Mouse (Mus musculus): ENCODE data around the gene Podxl2.

The Podxl2 gene

DNA sequence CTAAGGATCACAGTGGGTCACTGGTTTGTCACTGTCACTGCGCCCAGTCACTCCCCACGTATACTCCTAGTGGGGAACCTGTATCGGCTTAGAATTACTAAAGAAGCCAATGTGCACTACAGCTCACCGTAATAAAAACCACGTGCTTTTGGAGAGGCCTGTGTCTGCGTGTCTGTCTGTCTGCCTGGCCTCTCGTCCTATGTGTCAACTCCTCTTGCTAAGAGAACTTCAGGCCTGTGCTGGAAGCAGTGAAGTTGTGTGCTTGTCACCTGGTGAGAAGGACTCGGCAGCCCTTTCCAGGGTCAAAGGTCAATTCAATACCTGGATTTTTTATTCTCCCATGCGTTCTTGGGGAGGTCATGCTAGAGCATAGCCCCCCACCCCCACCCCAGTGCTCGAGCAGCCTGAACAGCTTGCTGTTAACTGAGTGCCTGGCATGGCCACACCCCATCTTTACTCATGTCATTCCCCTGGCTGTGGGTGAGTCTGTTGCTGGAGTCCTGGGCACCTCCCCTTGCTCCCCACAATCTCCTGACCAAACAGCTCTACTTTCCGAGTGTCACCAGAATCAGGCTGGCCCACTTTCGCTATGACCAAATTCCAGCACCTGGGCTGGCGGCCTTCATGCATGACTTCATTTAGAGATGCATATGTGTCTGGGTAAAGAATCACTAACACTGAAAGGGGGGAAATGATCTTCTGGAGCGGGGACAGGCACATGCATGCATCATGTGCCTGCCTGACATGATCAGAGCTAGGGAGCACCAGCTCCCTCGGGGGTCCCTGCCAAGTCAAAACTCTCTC is 46.4 kb downstream of the Podxl2 start:
- DNase-seq (ENCODE audit: low spot score in 2 of 2) = no peak

DNA sequence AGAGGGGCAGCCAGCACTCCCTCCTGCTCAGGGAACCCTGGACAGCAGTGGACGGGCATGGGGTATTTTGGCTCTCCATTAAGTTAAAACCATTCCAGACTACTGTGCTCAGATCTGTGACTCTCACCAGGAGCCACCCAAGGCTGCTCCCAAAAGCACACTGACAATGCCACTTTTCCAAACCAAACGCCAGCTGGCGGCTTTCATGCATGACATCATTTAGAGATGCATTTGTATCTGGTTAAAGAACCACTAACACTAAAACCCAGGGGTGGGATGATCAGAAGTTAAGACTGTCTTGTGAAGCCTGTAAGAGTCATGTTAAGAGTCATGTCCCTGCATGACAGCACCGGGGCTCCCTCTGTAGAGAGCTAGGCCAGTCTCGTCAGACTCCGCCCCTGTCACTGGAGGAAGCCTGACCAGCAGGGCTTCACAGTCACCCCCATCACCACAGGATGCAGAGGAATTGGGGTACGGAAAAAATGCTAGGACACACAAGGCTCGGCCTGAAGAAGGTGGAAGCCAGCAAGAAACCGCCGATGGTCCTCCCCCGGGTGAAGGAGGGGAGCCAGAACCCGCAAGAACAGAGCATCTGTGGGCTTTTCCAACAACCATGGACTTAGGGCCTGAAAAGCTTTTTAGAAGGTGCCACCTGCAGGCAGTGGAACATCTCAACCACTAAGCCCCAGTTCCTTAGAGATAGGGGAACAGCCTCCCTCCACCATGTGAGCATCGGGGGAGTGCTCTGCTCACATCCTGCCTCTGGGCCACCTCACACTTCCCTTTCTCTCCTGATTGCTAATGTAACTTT is 47.2 kb downstream of the Podxl2 start:
- DNase-seq (ENCODE audit: low spot score in 2 of 2) = no peak

DNA sequence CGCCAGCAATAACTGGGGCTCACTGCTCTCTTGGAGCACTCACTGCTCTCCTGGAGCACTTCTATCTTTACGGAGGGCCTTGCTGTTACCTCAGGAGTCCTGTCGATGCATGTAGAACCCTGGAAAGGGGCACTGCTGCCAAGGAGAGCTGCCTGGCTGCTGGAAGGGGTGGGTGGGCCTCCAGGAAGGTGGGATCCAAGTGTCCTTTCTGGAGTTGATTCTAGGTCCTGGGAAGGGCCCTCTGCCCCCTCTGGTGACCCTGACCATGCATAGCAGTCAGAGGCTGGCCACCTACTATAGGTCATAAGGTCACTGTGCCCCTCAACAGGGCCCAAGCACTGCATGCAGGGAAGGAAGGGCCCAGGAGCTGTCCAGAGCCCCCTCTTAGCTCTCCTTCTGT is 47.9 kb downstream of the Podxl2 start:
- DNase-seq (ENCODE audit: low spot score in 2 of 2) = no peak

DNA sequence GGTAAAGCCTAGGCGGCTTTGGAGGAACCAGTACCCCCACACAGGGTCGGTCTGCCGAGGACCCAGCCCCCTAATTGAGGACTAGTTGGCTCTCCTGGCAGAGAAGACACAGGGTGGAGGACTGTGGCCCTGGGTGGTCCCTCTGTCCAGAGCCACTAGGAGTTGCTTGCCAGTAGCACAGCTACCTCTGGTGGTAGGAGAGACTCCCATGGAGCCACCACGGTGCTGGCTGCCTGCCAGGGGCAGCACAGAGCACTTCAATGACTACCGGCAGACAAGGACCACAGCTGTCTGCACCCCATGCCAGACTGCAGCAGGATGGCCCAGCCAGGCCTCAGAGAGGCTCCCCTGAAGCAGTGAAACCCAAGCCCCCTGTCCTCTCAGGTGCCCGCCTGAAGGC is 48.3 kb downstream of the Podxl2 start:
- DNase-seq (ENCODE audit: low spot score in 2 of 2) = peak; percentile 53 to 58

DNA sequence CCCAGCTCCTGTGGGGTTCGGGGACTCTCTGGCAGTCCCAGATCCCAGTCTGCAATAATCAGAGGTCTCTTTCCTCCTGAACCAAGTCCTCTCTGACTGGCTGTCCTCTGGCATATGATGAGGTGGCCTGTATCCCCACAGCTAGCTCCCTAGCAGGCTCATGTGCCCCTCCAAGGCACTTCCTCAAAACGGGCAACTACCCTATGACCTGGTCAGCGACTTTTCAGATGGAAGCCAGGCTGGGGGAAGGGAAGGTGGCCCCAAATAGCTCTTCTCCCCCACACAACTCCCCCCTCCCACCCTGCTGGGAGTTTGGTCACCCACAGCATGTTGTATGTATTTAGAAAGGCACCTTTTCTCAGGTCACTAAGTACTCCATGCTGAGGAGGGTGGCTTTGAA is 48.8 kb downstream of the Podxl2 start:
- DNase-seq (ENCODE audit: low spot score in 2 of 2) = no peak

DNA sequence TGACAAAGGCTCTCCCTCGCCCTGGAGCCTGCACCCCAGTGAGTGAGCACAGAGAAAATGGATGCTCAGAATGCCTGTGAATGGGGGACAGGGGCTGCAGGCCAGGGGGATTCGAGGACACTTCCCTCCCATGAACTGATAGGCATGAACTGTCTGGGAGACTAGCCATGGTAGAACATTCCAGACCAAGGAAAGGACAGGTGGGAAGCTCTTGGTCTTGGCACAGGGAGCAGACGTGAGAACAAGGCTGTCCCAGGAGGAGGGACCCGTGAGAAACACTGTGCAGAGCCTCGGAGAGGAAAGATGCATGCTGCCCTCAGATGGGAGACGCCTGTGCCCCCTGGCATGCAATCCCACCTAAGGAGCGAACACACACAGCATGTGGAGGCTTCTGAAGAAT is 50.7 kb downstream of the Podxl2 start:
- no peak for DNase-seq (ENCODE audit: low spot score in 2 of 2)

DNA sequence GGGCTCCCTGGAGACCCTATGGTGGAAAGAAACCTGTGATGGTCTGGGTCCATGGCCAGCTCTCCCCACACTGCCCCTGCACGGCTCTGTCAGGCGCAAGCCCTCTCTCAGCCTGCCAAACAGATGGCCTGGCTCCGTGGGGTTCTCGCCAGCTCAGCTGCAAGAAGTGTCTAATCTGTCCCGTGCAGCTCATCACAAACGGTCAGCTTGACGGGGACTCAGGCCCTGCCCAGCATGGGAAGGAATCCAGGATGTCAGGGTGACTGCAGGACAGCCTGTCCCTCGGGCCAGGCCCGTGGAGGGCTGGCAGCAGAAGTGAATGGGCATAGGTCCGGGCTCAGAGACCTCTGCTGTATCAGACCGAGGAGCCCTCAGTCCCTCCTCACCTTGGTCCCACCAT is 52.9 kb downstream of the Podxl2 start:
- DNase-seq (ENCODE audit: low spot score in 2 of 2) = peak; percentile 83

DNA sequence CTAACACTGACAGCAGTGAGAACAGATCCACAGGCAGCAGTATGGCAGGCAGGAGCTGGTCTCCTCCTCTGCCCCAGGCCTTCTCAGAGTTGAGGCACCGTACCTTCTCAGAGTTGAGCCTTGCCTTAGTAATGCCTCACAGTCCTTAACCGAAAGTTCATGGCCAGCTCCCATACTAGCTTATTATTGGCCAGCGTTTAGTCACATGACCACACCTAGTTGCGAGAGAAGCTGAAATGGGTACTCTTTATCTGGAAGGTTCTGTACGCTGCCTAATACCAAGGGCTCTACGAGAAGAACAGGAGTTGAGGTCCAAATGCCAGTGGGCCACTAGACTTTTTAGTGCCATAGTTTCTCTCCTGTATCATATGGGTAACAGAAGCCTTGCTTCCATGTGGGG is 53.5 kb downstream of the Podxl2 start:
- no peak for DNase-seq (ENCODE audit: low spot score in 2 of 2)

DNA sequence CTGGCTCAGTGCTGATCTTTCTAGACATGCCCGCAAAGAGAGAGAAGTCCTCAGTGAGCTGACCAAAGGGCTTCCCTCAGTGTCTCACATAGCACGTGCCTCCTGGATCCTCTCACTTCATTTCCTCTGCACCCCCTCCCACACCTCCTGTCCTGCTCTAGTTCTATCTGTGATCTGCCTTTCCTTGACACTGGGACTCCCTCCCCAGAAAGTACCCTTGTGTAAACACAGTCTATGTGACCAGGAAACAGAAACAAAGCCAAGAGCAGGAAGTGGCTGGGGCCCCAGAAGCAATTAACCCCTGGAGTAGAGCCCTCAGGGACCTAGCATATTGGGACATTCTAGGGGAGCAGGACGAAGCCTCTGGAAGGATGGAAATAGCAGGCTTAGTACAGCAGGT is 54.0 kb downstream of the Podxl2 start:
- DNase-seq (ENCODE audit: low spot score in 2 of 2) = peak in 1 of 2 experiments; percentile 55

DNA sequence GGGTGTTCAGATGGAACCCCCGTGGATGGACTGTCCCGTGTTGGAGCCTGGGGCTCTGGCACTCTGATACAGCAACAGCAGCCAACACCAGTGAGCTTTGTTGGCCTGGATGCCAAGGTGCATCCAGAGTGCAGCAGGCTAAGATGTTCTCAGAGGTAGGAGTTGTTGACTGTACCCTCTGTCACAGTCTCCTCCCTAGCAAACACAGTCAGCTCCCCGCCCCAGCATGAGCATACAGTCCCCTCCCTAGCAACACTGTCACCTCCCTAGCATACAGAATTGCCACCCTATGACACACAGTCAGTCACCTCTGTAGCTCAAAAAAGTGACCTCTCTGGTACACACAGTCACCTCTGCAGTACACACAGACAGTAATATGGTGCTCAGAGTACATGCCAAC is 57.9 kb downstream of the Podxl2 start:
- DNase-seq (ENCODE audit: low spot score in 2 of 2) = no peak

DNA sequence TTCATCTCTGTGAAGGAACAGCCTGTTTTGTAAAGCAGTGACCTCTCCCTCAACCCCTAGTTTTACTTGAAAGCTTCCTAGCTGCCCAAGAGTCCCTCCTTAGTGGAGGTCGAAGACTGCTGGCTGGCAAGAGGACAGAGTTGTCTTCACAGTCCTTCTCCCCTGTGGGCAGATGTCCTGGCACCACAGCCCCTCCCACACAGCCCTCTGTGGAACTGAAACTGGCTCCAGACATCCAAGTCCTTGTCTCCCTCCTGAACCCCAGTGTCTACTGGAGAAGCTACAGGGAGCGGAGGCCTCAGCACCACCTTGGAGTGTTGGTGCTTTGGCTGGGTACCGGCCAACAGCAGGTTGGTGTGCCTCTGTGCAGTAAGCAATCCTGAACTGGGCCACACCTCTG is 59.4 kb downstream of the Podxl2 start:
- DNase-seq (ENCODE audit: low spot score in 2 of 2) = no peak

DNA sequence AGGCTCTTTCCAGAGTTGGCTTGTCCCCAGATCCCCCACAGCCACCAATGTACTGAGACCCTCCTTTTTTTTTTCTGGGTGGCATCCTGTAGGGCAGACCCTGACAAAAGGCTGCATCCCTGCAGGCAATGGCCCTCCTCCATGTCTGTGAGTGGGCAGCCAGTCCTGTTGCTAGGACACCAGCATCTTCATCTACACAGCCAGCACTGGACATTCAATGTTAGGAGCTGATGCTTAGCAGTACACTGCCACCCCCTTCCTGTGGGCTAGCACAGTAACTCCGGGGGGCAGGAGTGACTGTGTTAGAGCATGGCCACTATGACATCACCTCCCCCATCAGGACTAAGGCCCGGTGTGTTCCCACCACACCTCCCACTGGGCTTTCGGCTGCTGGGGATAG is 59.8 kb downstream of the Podxl2 start:
- no peak for DNase-seq (ENCODE audit: low spot score in 2 of 2)

DNA sequence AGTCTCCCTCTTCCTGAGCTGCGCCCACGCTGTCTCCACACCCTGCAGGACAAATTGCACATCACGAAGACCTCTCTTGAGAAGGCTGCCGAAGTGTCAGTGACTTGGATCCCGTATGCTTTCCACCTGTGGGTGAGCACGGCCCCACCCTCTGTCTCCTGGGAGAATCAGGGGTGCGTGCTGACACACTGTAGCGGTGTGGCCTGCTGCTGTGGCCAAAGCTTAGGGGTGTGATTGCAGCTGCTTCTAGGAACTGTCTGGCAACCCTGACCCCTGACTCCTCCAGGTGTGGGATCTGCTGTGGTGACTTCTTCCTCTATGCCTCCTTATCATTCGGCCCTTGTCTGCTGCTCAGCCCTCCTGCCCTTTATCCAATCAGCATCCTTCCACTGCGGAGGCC is 61.0 kb downstream of the Podxl2 start:
- no peak for DNase-seq (ENCODE audit: low spot score in 2 of 2)

DNA sequence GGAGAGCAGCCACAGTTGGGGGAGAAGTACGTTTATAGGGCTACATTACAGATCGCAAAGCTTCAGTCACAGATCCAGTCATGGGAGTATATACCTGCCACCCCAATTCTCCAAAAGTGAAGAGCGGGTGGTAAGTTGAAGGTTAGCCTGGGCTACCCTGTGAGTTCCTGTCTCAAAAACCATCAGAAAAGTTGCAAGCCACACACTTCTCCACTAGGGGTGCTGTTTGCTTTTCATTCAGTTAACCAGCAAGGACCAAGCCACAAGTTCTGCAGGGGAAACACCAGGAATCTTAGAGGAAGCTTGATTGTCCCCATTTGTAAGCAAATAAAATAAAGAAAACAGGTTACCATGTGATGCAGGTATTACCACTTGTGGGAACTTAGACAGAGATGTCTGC is 62.0 kb downstream of the Podxl2 start:
- DNase-seq (ENCODE audit: low spot score in 2 of 2) = peak in 1 of 2 experiments; percentile 47

DNA sequence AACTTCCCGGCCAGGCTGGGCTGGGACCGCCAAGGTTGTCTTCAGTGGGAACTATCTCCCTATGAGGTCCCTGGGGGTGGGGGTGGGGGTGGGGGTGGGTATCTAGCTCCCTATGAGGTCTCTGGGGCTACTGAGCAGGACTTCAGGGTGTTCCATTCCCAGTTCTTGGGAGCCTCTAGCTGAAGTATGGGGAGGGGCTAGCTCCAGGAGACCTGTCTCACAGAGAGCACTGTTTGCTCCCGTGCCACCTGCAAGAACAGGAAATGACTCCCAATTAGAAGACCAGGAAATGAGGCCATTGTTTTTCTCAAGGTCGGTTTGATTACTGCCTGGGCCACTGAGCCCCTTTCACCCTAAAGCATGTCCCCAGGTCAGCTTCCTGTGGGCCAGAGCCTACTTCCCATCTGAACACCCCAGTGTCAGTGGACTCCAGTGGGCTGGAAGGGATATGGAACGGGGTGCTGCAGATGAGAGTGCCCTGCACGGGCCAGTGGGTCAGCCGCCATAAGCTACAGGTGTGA is 62.9 kb downstream of the Podxl2 start:
- peak in 1 of 2 experiments; percentile 64 for DNase-seq (ENCODE audit: low spot score in 2 of 2)

DNA sequence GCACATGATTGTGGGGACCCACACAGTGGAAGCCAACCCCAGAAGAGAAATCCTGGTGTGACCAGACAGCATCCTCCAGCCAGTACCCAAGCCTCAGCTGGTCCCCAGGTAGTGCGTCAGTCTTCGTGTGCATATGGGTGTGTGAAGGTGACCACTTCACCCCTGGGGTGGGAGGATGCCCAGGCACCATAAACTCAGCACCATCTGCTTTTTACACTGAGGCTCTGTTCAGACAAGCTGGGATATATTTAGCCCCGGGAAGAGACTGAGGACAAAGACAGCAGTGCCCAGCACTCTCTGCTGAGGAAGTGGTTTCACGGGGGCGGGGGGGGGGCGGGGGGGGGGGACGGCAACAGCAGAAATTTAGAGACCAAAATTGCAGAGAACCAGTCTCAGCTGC is 63.4 kb downstream of the Podxl2 start:
- DNase-seq (ENCODE audit: low spot score in 2 of 2) = peak in 1 of 2 experiments; percentile 52

DNA sequence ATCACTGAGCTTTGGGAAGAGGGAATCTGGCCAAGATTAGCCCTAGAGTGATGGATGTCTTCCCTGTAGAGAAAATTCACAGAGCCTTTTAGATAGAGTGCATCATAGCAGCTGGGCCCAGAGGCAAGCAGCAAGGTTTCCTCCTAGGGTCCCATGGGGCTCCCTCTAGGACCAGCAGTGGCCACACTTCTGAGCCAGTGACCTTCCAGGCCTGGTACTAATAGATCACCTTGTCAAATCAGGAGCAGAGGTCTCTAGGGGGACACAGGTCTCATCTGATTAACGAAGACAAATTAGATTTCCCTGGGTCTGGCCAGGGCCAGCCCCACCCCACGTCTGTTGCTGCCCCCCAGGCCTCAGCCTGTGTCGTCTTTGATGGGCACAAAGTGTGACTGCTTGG is 64.6 kb downstream of the Podxl2 start:
- DNase-seq (ENCODE audit: low spot score in 2 of 2) = no peak

DNA sequence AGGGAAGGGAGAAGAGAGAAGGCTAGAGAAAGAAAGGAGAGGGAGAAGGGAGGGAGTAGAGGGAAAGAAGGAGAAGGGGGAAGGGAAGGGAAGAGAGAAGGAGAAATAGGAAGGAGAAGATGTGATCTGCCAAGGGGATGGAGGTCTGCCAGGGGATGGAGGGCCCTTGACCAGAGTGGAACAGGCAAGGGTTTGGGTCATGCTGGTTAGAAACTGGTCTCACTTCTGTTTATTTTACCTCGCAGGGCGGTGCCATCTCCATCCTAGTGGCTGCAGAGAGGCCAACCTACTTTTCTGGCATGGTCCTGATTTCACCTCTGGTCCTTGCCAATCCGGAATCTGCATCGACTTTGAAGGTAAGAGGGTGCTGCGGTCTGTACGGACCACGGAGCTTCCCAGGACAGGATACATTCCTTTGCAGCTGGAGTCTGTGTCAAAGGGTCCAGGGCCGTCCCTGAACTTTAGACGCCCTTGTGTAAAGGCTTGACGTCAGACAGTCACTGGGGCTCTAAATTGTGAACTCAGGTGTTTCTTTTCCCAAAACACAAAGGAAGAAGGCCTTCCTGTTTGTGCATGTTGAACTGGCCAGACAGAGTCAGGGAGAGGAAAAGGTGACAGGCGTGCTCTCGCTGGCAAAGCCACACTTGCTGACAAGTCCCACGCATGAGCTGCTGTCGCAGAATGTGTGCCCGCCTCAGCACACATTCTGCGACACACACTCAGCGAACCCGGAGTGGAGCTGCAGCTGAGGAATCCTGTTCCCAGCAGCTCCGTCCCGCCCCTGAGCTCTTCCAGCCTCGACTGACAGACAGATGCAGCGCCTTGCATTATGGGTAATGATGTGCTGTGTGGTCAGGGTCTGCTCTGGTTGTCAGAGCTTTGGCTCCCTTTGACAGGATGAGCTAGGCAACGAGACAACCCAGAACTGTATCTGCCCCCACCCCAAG is 65.5 kb downstream of the Podxl2 start:
- peak in 1 of 2 experiments; percentile 49 for DNase-seq (ENCODE audit: low spot score in 2 of 2)

DNA sequence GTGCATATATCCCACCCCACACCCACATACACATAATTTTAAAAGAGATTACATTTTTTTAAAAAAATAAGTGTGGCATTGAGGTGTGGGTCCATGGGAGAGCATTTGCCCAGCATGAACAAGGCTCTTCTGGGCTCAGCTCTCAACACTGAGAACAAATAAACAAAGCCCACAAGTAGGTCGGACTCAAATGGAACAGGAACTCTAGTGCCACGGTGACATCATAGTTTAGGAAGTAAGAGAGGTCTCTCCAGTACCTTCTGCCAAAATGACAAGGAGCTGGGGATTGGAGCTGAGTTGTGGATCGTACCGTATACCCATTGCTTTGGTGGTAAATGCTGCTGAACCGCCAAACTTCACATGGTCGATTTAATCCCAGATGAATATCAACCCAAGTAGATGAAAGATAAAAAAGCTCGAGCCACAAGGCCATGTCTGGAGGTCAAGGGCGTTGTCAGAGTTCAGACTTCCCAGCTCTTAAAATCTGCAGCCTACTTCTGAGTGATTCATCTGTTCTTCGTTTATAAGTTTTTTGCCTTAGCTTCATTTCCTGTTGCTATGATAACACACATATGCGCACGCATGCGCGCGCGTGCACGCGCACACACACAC is 69.8 kb downstream of the Podxl2 start:
- DNase-seq (ENCODE audit: low spot score in 2 of 2) = no peak

DNA sequence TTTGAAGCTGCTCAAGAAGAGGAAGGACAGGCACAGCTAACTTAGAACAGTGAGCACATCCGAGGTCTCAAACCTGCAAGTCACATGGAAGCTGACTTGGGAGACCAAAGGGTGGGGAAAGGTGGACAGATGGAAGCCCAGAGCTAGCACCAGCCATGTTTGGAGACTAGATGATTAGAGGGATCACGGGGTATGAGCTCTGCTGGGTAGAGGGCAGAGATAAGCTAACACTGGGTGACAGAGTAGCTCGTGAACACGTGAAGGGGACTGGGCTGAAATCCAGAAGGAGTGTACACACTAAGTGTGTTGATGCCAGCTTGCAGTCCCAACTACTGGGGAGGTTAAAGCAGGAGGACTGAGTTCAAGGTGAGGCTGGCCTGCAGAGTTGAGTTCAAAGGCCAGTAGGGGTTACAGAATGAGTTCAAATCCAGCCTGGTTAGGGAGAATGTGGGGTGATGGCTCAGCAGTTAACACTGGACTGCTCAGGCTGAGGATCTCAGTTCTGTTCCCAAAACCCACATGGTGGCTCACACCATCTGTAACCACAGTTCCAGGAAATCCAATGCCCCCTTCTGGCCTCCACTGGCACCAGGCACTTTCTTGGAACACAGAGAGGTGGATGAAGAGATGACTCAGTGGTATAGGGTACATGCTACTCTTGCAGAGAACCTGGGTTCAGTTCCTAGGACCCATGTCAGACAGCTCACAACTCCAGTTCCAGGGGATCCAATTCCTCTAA is 70.7 kb downstream of the Podxl2 start:
- no peak for DNase-seq (ENCODE audit: low spot score in 2 of 2)

DNA sequence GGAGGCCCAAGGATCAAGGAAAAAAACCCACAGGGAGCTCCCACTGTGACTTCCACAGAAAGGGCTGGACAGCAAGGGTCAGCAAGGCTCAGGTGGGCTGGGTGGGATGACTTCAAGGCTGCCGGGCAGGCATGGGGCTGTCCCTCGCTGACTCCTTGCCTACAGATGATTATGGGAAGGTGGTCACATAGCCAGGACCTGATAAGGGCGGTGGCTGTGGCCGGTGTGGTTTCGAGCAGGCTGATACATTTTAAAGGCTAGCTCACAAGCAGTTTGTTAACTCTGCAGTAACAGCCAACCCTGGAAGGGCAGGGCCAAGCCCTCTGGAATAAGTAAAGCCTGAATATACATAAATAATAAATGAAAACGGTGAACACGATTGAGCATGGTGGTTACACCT is 71.8 kb downstream of the Podxl2 start:
- no peak for DNase-seq (ENCODE audit: low spot score in 2 of 2)

All from heart, adult 9 months (tissue).